Mouse (Mus musculus) olfactory bulb, adult 2 months (tissue): ENCODE measurements at regions not wholly inside any gene's neighbourhood (a gene's known extent, or its start where the extent isn't known, plus 50 kb on each side); places are given as distances from the start of the nearest gene placed in this dataset.

Source experiments
- CTCF ChIP-seq: fragments of 200-500 bp; IDR thresholded peaks from 2 replicates; pipeline ENCODE4 v1.5.1; 2012; ENCODE audit warnings: low read depth, mild to moderate bottlenecking, low read length, moderate library complexity; ENCODE audit not compliant: insufficient read depth
- POLR2A ChIP-seq: fragments of 200-500 bp; IDR thresholded peaks from 2 replicates; pipeline ENCODE4 v1.6.1; 2012; ENCODE audit warnings: mild to moderate bottlenecking, low read depth, low read length, moderate library complexity; ENCODE audit not compliant: insufficient read depth

- no peak for TF ChIP-seq CTCF
- no peak for TF ChIP-seq POLR2A
Measured at GRCm38 (mm10) chr9:33483541-33483846, 847.5 kb downstream of the Ets1 start.
